Mouse (Mus musculus) cortical plate, adult 2 months (tissue): ENCODE results near the gene Lpar5.

Experiments
- CTCF ChIP-seq: fragments of 200-500 bp; IDR thresholded peaks from 2 replicates; pipeline ENCODE4 v1.5.1; 2011; ENCODE audit warnings: mild to moderate bottlenecking, control low read depth, low read length; ENCODE audit not compliant: insufficient read depth; ENCODE audit errors: extremely low read depth
- POLR2A ChIP-seq: fragments of 200-500 bp; IDR thresholded peaks from 2 replicates; pipeline ENCODE4 v1.6.1; 2011; ENCODE audit warnings: mild to moderate bottlenecking, low read length, control low read depth; ENCODE audit not compliant: insufficient read depth; ENCODE audit errors: extremely low read depth

- peak; percentile 28; the same call in 1 of the 2 replicates for TF ChIP-seq CTCF
- no peak for TF ChIP-seq POLR2A
These were observed 16.5 kb upstream of the Lpar5 start for GRCm38 (mm10) chr6:125051237-125051636.
